Mouse (Mus musculus) lung, adult 2 months (tissue): ENCODE results near the gene Fbxo6.

Source experiments
- CTCF ChIP-seq: fragments of 200-500 bp; IDR thresholded peaks from 2 replicates; pipeline ENCODE4 v1.5.1; 2011; ENCODE audit warnings: mild to moderate bottlenecking, low read length, control low read depth; ENCODE audit not compliant: insufficient read depth
- POLR2A ChIP-seq: fragments of 200-500 bp; IDR thresholded peaks from 2 replicates; pipeline ENCODE4 v1.6.1; 2011; ENCODE audit warnings: low read depth, mild to moderate bottlenecking, control low read depth, low read length, borderline replicate concordance; ENCODE audit errors: extremely low read depth

DNA sequence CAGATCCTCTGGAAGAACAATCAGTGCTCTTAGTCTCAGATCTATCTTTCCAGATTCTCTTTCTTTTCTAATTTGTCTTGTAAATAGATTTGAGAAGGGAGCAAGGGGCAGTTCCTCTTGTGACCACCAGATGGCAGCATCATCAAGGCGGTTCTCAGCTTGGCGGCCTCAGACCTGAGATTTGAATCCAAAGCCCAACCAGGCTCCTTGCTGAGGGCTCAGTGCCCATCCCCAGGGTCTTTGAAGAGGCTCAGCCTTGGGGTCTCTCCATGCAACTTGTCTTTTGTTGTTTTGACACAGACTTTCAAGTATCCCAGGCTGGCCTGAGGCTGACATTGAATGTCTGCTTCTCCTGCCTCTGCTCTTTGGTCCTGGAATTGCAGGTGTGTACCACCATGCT is 18.9 kb upstream of the Fbxo6 start:
- peak; percentile 95 for TF ChIP-seq CTCF
- TF ChIP-seq POLR2A, result no peak
